Mouse (Mus musculus) limb, embryonic 14.5 days (tissue): ENCODE measurements around the gene Pde4b. TPM values are rescaled to one million over a fixed set of nuclear protein-coding genes. Genes with fewer than 3 reads are reported as not detected.
A peak's percentile ranks its signal among the peaks of the same experiment; 100 is the strongest.

Experiments used
- ATAC-seq: fragments of 200-750 bp; cut with Nextera tagmentation; 2 replicates; pipeline ENCODE4 v1.8.0; 2017; ENCODE audit warnings: low read depth, moderate number of reproducible peaks, moderate TSS enrichment; ENCODE audit not compliant: low FRiP score
- DNase-seq: peaks from one replicate; pipeline ENCODE4 v3.0.0-alpha.2; 2015; ENCODE audit warnings: low spot score
- H3K27ac ChIP-seq: fragments of 300-500 bp; sonication (generic); replicated peaks from 2 replicates; pipeline ENCODE4 v1.5.1; 2014; ENCODE audit warnings: low read depth, mild to moderate bottlenecking, low read length, moderate library complexity, mixed read lengths
- H3K27me3 ChIP-seq: fragments of 300-500 bp; sonication (generic); 2 replicates; pipeline ENCODE4 v1.6.1; 2014; ENCODE audit warnings: low read length, mixed read lengths; ENCODE audit not compliant: control insufficient read depth, insufficient read depth
- H3K36me3 ChIP-seq: fragments of 300-500 bp; sonication (generic); 2 replicates; pipeline ENCODE4 v1.6.1; 2014; ENCODE audit warnings: mild to moderate bottlenecking, low read length, moderate library complexity, mixed read lengths; ENCODE audit not compliant: control insufficient read depth, insufficient read depth
- H3K4me1 ChIP-seq: fragments of 300-500 bp; sonication (generic); 2 replicates; pipeline ENCODE4 v1.6.1; 2014; ENCODE audit warnings: antibody characterized with exemption, low read length, mixed read lengths; ENCODE audit not compliant: control insufficient read depth, insufficient read depth
- H3K4me2 ChIP-seq: fragments of 300-500 bp; sonication (generic); replicated peaks from 2 replicates; pipeline ENCODE4 v1.6.1; 2014; ENCODE audit warnings: low read depth, mild to moderate bottlenecking, low read length, moderate library complexity; ENCODE audit not compliant: severe bottlenecking
- H3K4me3 ChIP-seq: fragments of 300-500 bp; sonication (generic); replicated peaks from 2 replicates; pipeline ENCODE4 v1.5.1; 2014; ENCODE audit warnings: low read length
- H3K9ac ChIP-seq: fragments of 300-500 bp; sonication (generic); 2 replicates; pipeline ENCODE4 v1.6.1; 2014; ENCODE audit warnings: mild to moderate bottlenecking, low read depth, low read length, moderate library complexity; ENCODE audit not compliant: severe bottlenecking
- H3K9me3 ChIP-seq: fragments of 300-500 bp; sonication (generic); 2 replicates; pipeline ENCODE4 v1.6.1; 2016; ENCODE audit warnings: low read length; ENCODE audit not compliant: control insufficient read depth
- POLR2A ChIP-seq: fragments of 200-500 bp; IDR thresholded peaks from 2 replicates; pipeline ENCODE4 v1.8.0; 2012; ENCODE audit warnings: inconsistent platforms, mild to moderate bottlenecking, moderate library complexity, borderline replicate concordance; ENCODE audit not compliant: insufficient read depth, insufficient read length; ENCODE audit errors: extremely low read depth
- WGBS: fragments of 180-500 bp; shearing (Covaris S2); extraction: QIAGEN DNeasy Blood & Tissue Kit; methylation state at CpG from one replicate; pipeline ENCODE4 v1.1.7; 2014; 5-methylcytosine and 5-hydroxymethylcytosine counted together
- polyA plus RNA-seq, 2 experiments: library from polyadenylated mRNA; depleted of rRNA in 1 of 2; stranded (reverse) in 1 of 2; unstranded in 1 of 2; fragments of >200 nt; fragmentation: Nextera tagmentation in 1 of 2; extraction: Ambion mirVana in 1 of 2; gene quantifications; 2 replicates each; pipeline versions ENCODE4 v1.2.1 to v1.2.3; 2012 to 2014

Gene Pde4b
- polyA plus RNA-seq, 2 experiments, result 14.4 to 18.3 TPM

DNA sequence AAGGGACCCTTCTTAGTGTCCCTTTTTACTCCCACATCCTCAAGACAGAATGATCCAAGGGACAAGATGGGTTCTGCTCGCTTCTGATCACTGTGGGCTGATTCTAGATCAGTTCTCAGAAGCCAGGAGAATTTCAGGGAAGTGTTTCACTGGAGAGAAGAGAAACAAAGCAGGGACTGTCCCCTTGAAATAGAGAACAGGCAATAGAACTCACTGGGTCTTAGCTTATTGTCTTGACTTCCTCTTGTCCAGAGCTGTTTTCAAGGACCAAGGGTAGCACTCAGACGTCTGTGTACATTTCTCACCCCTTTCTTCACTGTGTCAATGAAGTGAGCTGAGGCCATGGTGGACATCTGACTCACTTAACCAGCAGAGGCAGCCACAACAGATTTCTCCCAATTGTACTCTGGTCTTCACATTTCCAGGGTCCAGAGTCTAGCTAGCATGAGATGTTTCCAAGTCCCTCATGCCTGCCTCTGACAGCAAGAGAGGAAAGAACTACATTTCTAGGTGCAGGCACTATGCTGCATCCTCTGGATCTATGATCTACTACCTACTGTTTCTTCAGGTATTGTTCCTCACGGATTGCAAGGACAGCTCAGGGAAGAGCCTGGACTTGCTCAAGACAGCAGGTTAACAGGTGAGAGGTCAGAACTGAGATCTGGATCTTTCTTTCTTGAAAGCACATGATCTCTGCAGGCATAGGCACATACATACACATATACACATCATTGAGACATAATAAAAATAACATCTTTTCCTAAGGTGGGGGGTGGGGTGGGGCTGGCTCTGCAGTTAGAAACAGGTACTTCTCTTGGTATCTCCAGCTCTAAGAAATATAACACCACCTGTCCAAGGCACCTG, 427.9 kb downstream of the Pde4b start:
- no peaks in the 10 kb centered on the region for H3K27me3 ChIP-seq
- no peak overlapping the region for H3K4me2 ChIP-seq
- no peaks in the 10 kb centered on the region for H3K9me3 ChIP-seq
- no peak overlapping the region for H3K4me3 ChIP-seq
- H3K36me3 ChIP-seq, result no peaks in the 10 kb centered on the region
- peaks cover 23% of the 10 kb centered on the region for H3K4me1 ChIP-seq
- H3K9ac ChIP-seq, result no peak overlapping the region
- no peak for TF ChIP-seq POLR2A
- WGBS, result 62% methylated on average over 3 of the region's 3 CpGs
- ATAC-seq (no peak), DNase-seq (no peak)
- no peak overlapping the region for H3K27ac ChIP-seq

- ATAC-seq (no peak), DNase-seq (no peak)
- H3K4me3 ChIP-seq, result no peak overlapping the region
- H3K36me3 ChIP-seq, result no peaks in the 10 kb centered on the region
- no peaks in the 10 kb centered on the region for H3K9me3 ChIP-seq
- TF ChIP-seq POLR2A, result no peak
- no peak overlapping the region for H3K4me2 ChIP-seq
- 54% methylated on average over 4 of the region's 4 CpGs for WGBS
- peaks cover 15% of the 10 kb centered on the region for H3K4me1 ChIP-seq
- no peak overlapping the region for H3K9ac ChIP-seq
- H3K27me3 ChIP-seq, result no peaks in the 10 kb centered on the region
- H3K27ac ChIP-seq, result no peak overlapping the region
These were observed 429.1 kb downstream of the Pde4b start for GRCm38 (mm10) chr4:102516395-102516794.

GRCm38 (mm10) chr4:102516982-102517630, 429.8 kb downstream of the Pde4b start:
- no peak overlapping the region for H3K27ac ChIP-seq
- no peak overlapping the region for H3K4me3 ChIP-seq
- H3K4me2 ChIP-seq, result no peak overlapping the region
- 50% methylated on average over 7 of the region's 7 CpGs for WGBS
- no peaks in the 10 kb centered on the region for H3K9me3 ChIP-seq
- ATAC-seq, result no peak
- peaks cover 8% of the 10 kb centered on the region; the same call in 1 of the 2 replicates for H3K4me1 ChIP-seq
- no peak overlapping the region for H3K9ac ChIP-seq
- no peaks in the 10 kb centered on the region for H3K27me3 ChIP-seq
- TF ChIP-seq POLR2A, result no peak
- H3K36me3 ChIP-seq, result no peaks in the 10 kb centered on the region
- peak; percentile 29 for DNase-seq

- H3K9me3 ChIP-seq, result no peaks in the 10 kb centered on the region
- no peaks in the 10 kb centered on the region for H3K36me3 ChIP-seq
- DNase-seq (no peak), ATAC-seq (no peak)
- H3K4me1 ChIP-seq, result peaks cover 6% of the 10 kb centered on the region; the same call in 1 of the 2 replicates
- TF ChIP-seq POLR2A, result no peak
- H3K4me2 ChIP-seq, result no peak overlapping the region
- no peak overlapping the region for H3K4me3 ChIP-seq
- H3K27ac ChIP-seq, result no peak overlapping the region
- H3K27me3 ChIP-seq, result no peaks in the 10 kb centered on the region
- H3K9ac ChIP-seq, result no peak overlapping the region
- 54% methylated on average over 2 of the region's 2 CpGs for WGBS
These were observed 430.3 kb downstream of the Pde4b start for GRCm38 (mm10) chr4:102517653-102518052.

DNA sequence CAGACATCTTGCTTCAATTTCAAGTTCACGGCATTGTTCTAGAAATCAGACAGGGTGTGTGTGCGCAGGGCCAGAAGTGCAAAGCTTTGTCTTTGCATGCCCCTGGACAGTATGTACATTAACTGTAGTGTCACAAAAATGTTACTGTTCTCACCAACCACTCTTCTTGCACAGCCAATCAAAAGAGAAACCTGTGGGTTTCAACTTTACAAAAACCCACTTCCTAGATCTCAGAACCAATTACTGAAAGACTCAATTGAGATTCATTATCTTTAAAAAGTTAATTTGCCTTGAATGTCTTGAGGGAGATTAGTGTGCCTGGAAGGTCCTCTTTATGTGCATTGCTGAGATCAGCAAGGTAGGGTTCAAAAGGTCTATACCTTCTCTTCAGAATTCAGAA, 431.0 kb downstream of the Pde4b start:
- TF ChIP-seq POLR2A, result no peak
- Histone ChIP-seq H3K36me3 (no peaks in the 10 kb centered on the region), H3K4me3 (no peak overlapping the region), H3K4me2 (no peak overlapping the region), H3K4me1 (peaks cover 6% of the 10 kb centered on the region; the same call in 1 of the 2 replicates), H3K9me3 (no peaks in the 10 kb centered on the region), H3K27me3 (no peaks in the 10 kb centered on the region), H3K27ac (no peak overlapping the region), H3K9ac (no peak overlapping the region)
- DNase-seq (no peak), ATAC-seq (no peak)
- 79% methylated on average over 2 of the region's 2 CpGs for WGBS
